Mouse (Mus musculus) MEL (cell line): ENCODE measurements at regions not wholly inside any gene's neighbourhood (a gene's known extent, or its start where the extent isn't known, plus 50 kb on each side); places are given as distances from the start of the nearest gene placed in this dataset.
A peak's percentile ranks its signal among the peaks of the same experiment; 100 is the strongest.

ENCODE experiments used
- DNase-seq: peaks from one replicate; pipeline ENCODE4 v3.0.0; 2011; ENCODE audit warnings: low read depth, low spot score
- H3K27ac ChIP-seq: 2 replicates; pipeline ENCODE4 v1.5.1; 2012; ENCODE audit warnings: low read depth, mild to moderate bottlenecking, control low read depth, low read length, moderate library complexity; ENCODE audit not compliant: control insufficient read depth
- H3K27me3 ChIP-seq, 2 experiments: fragments of 150-350 bp in 1 of 2; sonication (generic) in 1 of 2; 2 replicates each; pipeline ENCODE4 v1.6.1; 2012; ENCODE audit warnings: low read length in 2 of 2, mild to moderate bottlenecking in 2 of 2, improper control_type of control experiment in 1 of 2, moderate library complexity in 1 of 2; ENCODE audit not compliant: insufficient read depth in 2 of 2, control insufficient read depth in 1 of 2
- H3K36me3 ChIP-seq, 2 experiments: 2 replicates each; pipeline ENCODE4 v1.6.1; 2012 to 2014; ENCODE audit warnings: low read length in 2 of 2, improper control_type of control experiment in 1 of 2, inconsistent platforms in 1 of 2, mild to moderate bottlenecking in 1 of 2; ENCODE audit not compliant: insufficient read depth in 2 of 2, control insufficient read depth in 1 of 2
- H3K4me1 ChIP-seq, 2 experiments: fragments of 150-350 bp in 1 of 2; sonication (generic) in 1 of 2; 2 replicates each; pipeline ENCODE4 v1.6.1; 2012; ENCODE audit warnings: low read length in 2 of 2, improper control_type of control experiment in 1 of 2, mild to moderate bottlenecking in 1 of 2; ENCODE audit not compliant: insufficient read depth in 2 of 2, control insufficient read depth in 1 of 2
- H3K4me3 ChIP-seq, 2 experiments: fragments of 150-350 bp in 1 of 2; sonication (generic) in 1 of 2; 2 replicates each; pipeline ENCODE4 v1.5.1; 2012; ENCODE audit warnings: low read depth in 2 of 2, low read length in 2 of 2, mild to moderate bottlenecking in 2 of 2, moderate library complexity in 2 of 2, control low read depth in 1 of 2, improper control_type of control experiment in 1 of 2; ENCODE audit not compliant: control insufficient read depth in 1 of 2, insufficient read depth in 1 of 2
- H3K79me2 ChIP-seq: 2 replicates; pipeline ENCODE4 v1.6.1; 2012; ENCODE audit warnings: mild to moderate bottlenecking, low read length, moderate library complexity; ENCODE audit not compliant: control insufficient read depth, poor library complexity, insufficient read depth
- H3K9ac ChIP-seq: 2 replicates; pipeline ENCODE4 v1.6.1; 2012; ENCODE audit warnings: low read depth, mild to moderate bottlenecking, control low read depth, low read length, moderate library complexity; ENCODE audit not compliant: control insufficient read depth, poor library complexity, severe bottlenecking
- H3K9me3 ChIP-seq: fragments of 150-350 bp; sonication (generic); replicated peaks from 2 replicates; pipeline ENCODE4 v1.6.1; 2012; ENCODE audit warnings: mild to moderate bottlenecking, low read length, improper control_type of control experiment, moderate library complexity; ENCODE audit not compliant: insufficient read depth
- BHLHE40 ChIP-seq: IDR thresholded peaks from 2 replicates; pipeline ENCODE4 v1.6.1; 2012; ENCODE audit warnings: low read depth, mild to moderate bottlenecking, inconsistent platforms, low read length, improper control_type of control experiment, borderline replicate concordance
- CHD2 ChIP-seq: IDR thresholded peaks from 2 replicates; pipeline ENCODE4 v1.6.1; 2011; ENCODE audit warnings: low read length, improper control_type of control experiment
- CTCF ChIP-seq, 3 experiments: IDR thresholded peaks in 2 of 3; conservative IDR thresholded peaks in 1 of 3; 2 replicates each; pipeline ENCODE4 v1.5.1; 2011 to 2012; ENCODE audit warnings: low read length in 3 of 3, low read depth in 2 of 3, mild to moderate bottlenecking in 2 of 3, improper control_type of control experiment in 1 of 3, inconsistent platforms in 1 of 3, mixed read lengths in 1 of 3, moderate library complexity in 1 of 3; ENCODE audit not compliant: control insufficient read depth in 1 of 3, insufficient read depth in 1 of 3, poor library complexity in 1 of 3, severe bottlenecking in 1 of 3
- ELF1 ChIP-seq: IDR thresholded peaks from 2 replicates; pipeline ENCODE4 v1.6.1; 2014; ENCODE audit warnings: low read depth, mild to moderate bottlenecking, inconsistent platforms, low read length, improper control_type of control experiment, moderate library complexity
- EP300 ChIP-seq, 2 experiments: IDR thresholded peaks; 2 replicates each; pipeline ENCODE4 v1.6.1; 2011; ENCODE audit warnings: improper control_type of control experiment in 2 of 2, low read length in 2 of 2, low read depth in 1 of 2, mild to moderate bottlenecking in 1 of 2
- ETS1 ChIP-seq: IDR thresholded peaks from 2 replicates; pipeline ENCODE4 v1.6.1; 2012; ENCODE audit warnings: low read depth, mild to moderate bottlenecking, inconsistent platforms, low read length, improper control_type of control experiment, moderate library complexity
- GABPA ChIP-seq: IDR thresholded peaks from 2 replicates; pipeline ENCODE4 v1.6.1; 2012; ENCODE audit warnings: low read depth, mild to moderate bottlenecking, inconsistent platforms, low read length, improper control_type of control experiment, moderate library complexity
- GATA1 ChIP-seq: IDR thresholded peaks from 2 replicates; pipeline ENCODE4 v1.6.1; 2011; ENCODE audit warnings: low read depth, low read length, improper control_type of control experiment
- HCFC1 ChIP-seq: IDR thresholded peaks from 2 replicates; pipeline ENCODE4 v1.6.1; 2012; ENCODE audit warnings: low read depth, mild to moderate bottlenecking, inconsistent platforms, low read length, improper control_type of control experiment, moderate library complexity
- JUND ChIP-seq: IDR thresholded peaks from 2 replicates; pipeline ENCODE4 v1.6.1; 2011; ENCODE audit warnings: low read depth, mild to moderate bottlenecking, improper control_type of control experiment, low read length
- KAT2A ChIP-seq: conservative IDR thresholded peaks from 2 replicates; pipeline ENCODE4 v1.6.1; 2012; ENCODE audit warnings: low read depth, low read length, improper control_type of control experiment, inconsistent platforms
- MAFK ChIP-seq: IDR thresholded peaks from 2 replicates; pipeline ENCODE4 v1.6.1; 2011; ENCODE audit warnings: low read depth, mild to moderate bottlenecking, low read length, improper control_type of control experiment, borderline replicate concordance
- MAX ChIP-seq: IDR thresholded peaks from 2 replicates; pipeline ENCODE4 v1.6.1; 2011; ENCODE audit warnings: low read length, improper control_type of control experiment
- MAZ ChIP-seq: IDR thresholded peaks from 2 replicates; pipeline ENCODE4 v1.6.1; 2012; ENCODE audit warnings: low read depth, mild to moderate bottlenecking, inconsistent platforms, low read length, improper control_type of control experiment
- MEF2A ChIP-seq: IDR thresholded peaks from 2 replicates; pipeline ENCODE4 v1.6.1; 2014; ENCODE audit warnings: low read depth, mild to moderate bottlenecking, inconsistent platforms, low read length, improper control_type of control experiment; ENCODE audit not compliant: poor library complexity, insufficient replicate concordance, severe bottlenecking; ENCODE audit errors: extremely low read depth
- MXI1 ChIP-seq: IDR thresholded peaks from 2 replicates; pipeline ENCODE4 v1.6.1; 2011; ENCODE audit warnings: mild to moderate bottlenecking, low read depth, low read length, improper control_type of control experiment
- MYB ChIP-seq: IDR thresholded peaks from 2 replicates; pipeline ENCODE4 v1.6.1; 2011; ENCODE audit warnings: mild to moderate bottlenecking, low read depth, low read length, improper control_type of control experiment
- MYC ChIP-seq: IDR thresholded peaks from 2 replicates; pipeline ENCODE4 v1.6.1; 2011; ENCODE audit warnings: low read depth, mild to moderate bottlenecking, low read length, improper control_type of control experiment, moderate library complexity
- NELFE ChIP-seq: IDR thresholded peaks from 2 replicates; pipeline ENCODE4 v1.6.1; 2011; ENCODE audit warnings: low read depth, low read length, improper control_type of control experiment
- POLR2AphosphoS2 ChIP-seq: IDR thresholded peaks from 2 replicates; pipeline ENCODE4 v1.6.1; 2011; ENCODE audit warnings: low read length, improper control_type of control experiment
- RCOR1 ChIP-seq: IDR thresholded peaks from 2 replicates; pipeline ENCODE4 v1.6.1; 2012; ENCODE audit warnings: low read depth, mild to moderate bottlenecking, inconsistent platforms, low read length, improper control_type of control experiment
- SIN3A ChIP-seq: IDR thresholded peaks from 2 replicates; pipeline ENCODE4 v1.6.1; 2012; ENCODE audit warnings: low read length, improper control_type of control experiment, inconsistent platforms
- SMC3 ChIP-seq: IDR thresholded peaks from 2 replicates; pipeline ENCODE4 v1.6.1; 2011; ENCODE audit warnings: low read depth, low read length, improper control_type of control experiment
- TAL1 ChIP-seq: IDR thresholded peaks from 2 replicates; pipeline ENCODE4 v1.6.1; 2012; ENCODE audit warnings: mild to moderate bottlenecking, inconsistent platforms, low read length, moderate library complexity, mixed read lengths
- TBP ChIP-seq: IDR thresholded peaks from 2 replicates; pipeline ENCODE4 v1.8.0; 2011; ENCODE audit warnings: low read depth, low read length, improper control_type of control experiment
- TCF12 ChIP-seq: IDR thresholded peaks from 2 replicates; pipeline ENCODE4 v1.6.1; 2014; ENCODE audit warnings: low read depth, mild to moderate bottlenecking, inconsistent platforms, low read length, improper control_type of control experiment, moderate library complexity
- USF1 ChIP-seq: IDR thresholded peaks from 2 replicates; pipeline ENCODE4 v1.6.1; 2014; ENCODE audit warnings: low read depth, mild to moderate bottlenecking, inconsistent platforms, low read length, improper control_type of control experiment, moderate library complexity
- ZC3H11A ChIP-seq: IDR thresholded peaks from 2 replicates; pipeline ENCODE4 v1.6.1; 2012; ENCODE audit warnings: low read depth, mild to moderate bottlenecking, inconsistent platforms, low read length, improper control_type of control experiment
- ZKSCAN1 ChIP-seq: IDR thresholded peaks from 2 replicates; pipeline ENCODE4 v1.6.1; 2012; ENCODE audit warnings: low read depth, mild to moderate bottlenecking, inconsistent platforms, low read length, improper control_type of control experiment, moderate library complexity
- ZMIZ1 ChIP-seq: IDR thresholded peaks from 2 replicates; pipeline ENCODE4 v1.6.1; 2012; ENCODE audit warnings: low read depth, mild to moderate bottlenecking, inconsistent platforms, low read length, improper control_type of control experiment, moderate library complexity
- ZNF384 ChIP-seq: IDR thresholded peaks from 2 replicates; pipeline ENCODE4 v1.6.1; 2012; ENCODE audit warnings: low read depth, mild to moderate bottlenecking, inconsistent platforms, low read length, improper control_type of control experiment

GRCm38 (mm10) chr5:100270841-100271686 lies 111.5 kb upstream of the Tmem150c start:
- no peak for TF ChIP-seq GABPA
- no peak for TF ChIP-seq ELF1
- TF ChIP-seq KAT2A: no peak
- TF ChIP-seq ZMIZ1: no peak
- TF ChIP-seq EP300 (IDR thresholded peaks at IDR 0.05; ENCODE audit: low read depth in 1 of 2, low read length in 2 of 2): peak; percentile 18 to 56; a peak in 2 of 4 replicates
- no peak for TF ChIP-seq MAX
- TF ChIP-seq MXI1: no peak
- no peak for TF ChIP-seq HCFC1
- TF ChIP-seq CTCF (IDR thresholded peaks at IDR 0.05 in 2 of 3, conservative IDR thresholded peaks at IDR 0.05 in 1 of 3; ENCODE audit: control insufficient read depth in 1 of 3, insufficient read depth in 1 of 3, low read depth in 2 of 3, low read length in 3 of 3, poor library complexity in 1 of 3, severe bottlenecking in 1 of 3): no peak
- no peak for TF ChIP-seq ZC3H11A
- TF ChIP-seq MAZ: no peak
- TF ChIP-seq POLR2AphosphoS2: no peak
- TF ChIP-seq RCOR1: peak; percentile 51; the same call in 1 of the 2 replicates
- TF ChIP-seq TBP: no peak
- TF ChIP-seq ZNF384: no peak
- no peak for TF ChIP-seq MYC
- no peak for TF ChIP-seq MAFK
- TF ChIP-seq USF1: no peak
- TF ChIP-seq SMC3: no peak
- TF ChIP-seq SIN3A: no peak
- no peak for TF ChIP-seq CHD2
- TF ChIP-seq JUND: no peak
- no peak for TF ChIP-seq ZKSCAN1
- TF ChIP-seq GATA1: peak; percentile 58; the same call in 1 of the 2 replicates
- peak; percentile 74 for TF ChIP-seq TCF12
- no peak for TF ChIP-seq NELFE
- TF ChIP-seq BHLHE40: no peak
- no peak for TF ChIP-seq MYB
- TF ChIP-seq TAL1: no peak
- no peak for TF ChIP-seq MEF2A
- TF ChIP-seq ETS1: peak; percentile 41; the same call in 1 of the 2 replicates
- H3K4me3 ChIP-seq: no peak overlapping the region
- H3K9me3 ChIP-seq: no peaks in the 10 kb centered on the region
- no peaks in the 10 kb centered on the region for H3K27me3 ChIP-seq
- H3K27ac ChIP-seq: peak overlapping the region; percentile 60
- H3K4me1 ChIP-seq: peaks cover 0 to 5% of the 10 kb centered on the region in 2 experiments; a peak in 1 of 4 replicates
- DNase-seq: peak; percentile 30
- no peaks in the 10 kb centered on the region for H3K36me3 ChIP-seq
- no peaks in the 10 kb centered on the region for H3K79me2 ChIP-seq
- no peak overlapping the region for H3K9ac ChIP-seq
